Mouse (Mus musculus): ENCODE data around the gene Tmem63a.

GRCm38 (mm10) chr1:180974126-180974746 is 32.1 kb downstream of the Tmem63a start:
- TF ChIP-seq CTCF (IDR thresholded peaks at IDR 0.05) (peak; percentile 94), EP300 (IDR thresholded peaks at IDR 0.05) (no peak)
